Mouse (Mus musculus) retina, embryonic 14.5 days (tissue): ENCODE data around the gene Enpp1.

Source experiments
- DNase-seq: peaks from one replicate; pipeline ENCODE4 v3.0.0-alpha.2; 2015; ENCODE audit warnings: low spot score

Enpp1 gene

GRCm38 (mm10) chr10:24596869-24597339 is 115.1 kb downstream of the Enpp1 start:
- DNase-seq: no peak

GRCm38 (mm10) chr10:24596003-24596868 is 115.7 kb downstream of the Enpp1 start:
- no peak for DNase-seq

GRCm38 (mm10) chr10:24595250-24596002 is 116.5 kb downstream of the Enpp1 start, which contains the start of gene Ccn2:
Gene Ccn2, plus strand, starts transcription at chr10:24595442.
- DNase-seq: peak; percentile 74

- no peak for DNase-seq
These were observed 118.4 kb downstream of the Enpp1 start for GRCm38 (mm10) chr10:24593556-24593955.

GRCm38 (mm10) chr10:24592969-24593368 is 119.0 kb downstream of the Enpp1 start:
- no peak for DNase-seq

- no peak for DNase-seq
These were observed 119.6 kb downstream of the Enpp1 start for GRCm38 (mm10) chr10:24592318-24592717.

- DNase-seq: no peak
These were observed 120.2 kb downstream of the Enpp1 start for GRCm38 (mm10) chr10:24591741-24592140.

- DNase-seq: peak; percentile 90
These were observed 120.8 kb downstream of the Enpp1 start for GRCm38 (mm10) chr10:24591136-24591535.

GRCm38 (mm10) chr10:24590546-24590945 is 121.4 kb downstream of the Enpp1 start:
- DNase-seq: no peak

GRCm38 (mm10) chr10:24589238-24589637 is 122.7 kb downstream of the Enpp1 start:
- no peak for DNase-seq

- DNase-seq: no peak
These were observed 123.1 kb downstream of the Enpp1 start for GRCm38 (mm10) chr10:24588824-24589223.
